Mouse (Mus musculus): ENCODE results near the gene Postn. TPM values are rescaled to one million over a fixed set of nuclear protein-coding genes. Genes with fewer than 3 reads are reported as not detected.

Gene Postn
- polyA plus RNA-seq, 1 experiment from 2014 or later, result 60.3 TPM

- no peak for ATAC-seq (ENCODE audit: low FRiP score)
- WGBS, result 88% methylated on average over 6 of the region's 6 CpGs
- H3K4me3 ChIP-seq (replicated peaks), result no peak overlapping the region
- H3K36me3 ChIP-seq, result no peaks in the 10 kb centered on the region
- no peak overlapping the region for H3K4me2 ChIP-seq
- no peak overlapping the region for H3K9ac ChIP-seq (replicated peaks)
- H3K9me3 ChIP-seq (replicated peaks), result no peaks in the 10 kb centered on the region
- H3K27me3 ChIP-seq (replicated peaks), result no peaks in the 10 kb centered on the region
- H3K4me1 ChIP-seq, result 0 out of 2 replicates have a peak, but pooled peaks cover 3% of the 10 kb centered on the region
- no peak overlapping the region for H3K27ac ChIP-seq (replicated peaks)
Observed at GRCm38 (mm10) chr3:54420983-54421382, 60.1 kb downstream of the Postn start.

- Histone ChIP-seq H3K27me3 (replicated peaks) (no peaks in the 10 kb centered on the region), H3K27ac (replicated peaks) (no peak overlapping the region), H3K4me2 (no peak overlapping the region), H3K9ac (replicated peaks) (no peak overlapping the region), H3K9me3 (replicated peaks) (no peaks in the 10 kb centered on the region), H3K4me3 (replicated peaks) (no peak overlapping the region), H3K36me3 (no peaks in the 10 kb centered on the region), H3K4me1 (0 out of 2 replicates have a peak, but pooled peaks cover 3% of the 10 kb centered on the region)
- no peak for ATAC-seq (ENCODE audit: low FRiP score)
- 86% methylated on average over 2 of the region's 2 CpGs for WGBS
Observed at GRCm38 (mm10) chr3:54421666-54422065, 60.8 kb downstream of the Postn start.

GRCm38 (mm10) chr3:54424146-54424545 lies 63.2 kb downstream of the Postn start:
- Histone ChIP-seq H3K36me3 (no peaks in the 10 kb centered on the region), H3K4me3 (replicated peaks) (no peak overlapping the region), H3K27me3 (replicated peaks) (no peaks in the 10 kb centered on the region), H3K27ac (replicated peaks) (no peak overlapping the region), H3K4me2 (no peak overlapping the region), H3K4me1 (no peaks in the 10 kb centered on the region), H3K9ac (replicated peaks) (no peak overlapping the region), H3K9me3 (replicated peaks) (no peaks in the 10 kb centered on the region)
- WGBS, result 85% methylated on average over 4 of the region's 4 CpGs
- no peak for ATAC-seq (ENCODE audit: low FRiP score)

GRCm38 (mm10) chr3:54431663-54432062 lies 70.8 kb downstream of the Postn start:
- no peaks in the 10 kb centered on the region for H3K36me3 ChIP-seq
- H3K27me3 ChIP-seq (replicated peaks), result no peaks in the 10 kb centered on the region
- no peak overlapping the region for H3K9ac ChIP-seq (replicated peaks)
- no peak overlapping the region for H3K4me3 ChIP-seq (replicated peaks)
- no peaks in the 10 kb centered on the region for H3K4me1 ChIP-seq
- WGBS, result 91% methylated on average over 4 of the region's 4 CpGs
- H3K27ac ChIP-seq (replicated peaks), result no peak overlapping the region
- H3K9me3 ChIP-seq (replicated peaks), result no peaks in the 10 kb centered on the region
- no peak overlapping the region for H3K4me2 ChIP-seq
- no peak for ATAC-seq (ENCODE audit: low FRiP score)

DNA sequence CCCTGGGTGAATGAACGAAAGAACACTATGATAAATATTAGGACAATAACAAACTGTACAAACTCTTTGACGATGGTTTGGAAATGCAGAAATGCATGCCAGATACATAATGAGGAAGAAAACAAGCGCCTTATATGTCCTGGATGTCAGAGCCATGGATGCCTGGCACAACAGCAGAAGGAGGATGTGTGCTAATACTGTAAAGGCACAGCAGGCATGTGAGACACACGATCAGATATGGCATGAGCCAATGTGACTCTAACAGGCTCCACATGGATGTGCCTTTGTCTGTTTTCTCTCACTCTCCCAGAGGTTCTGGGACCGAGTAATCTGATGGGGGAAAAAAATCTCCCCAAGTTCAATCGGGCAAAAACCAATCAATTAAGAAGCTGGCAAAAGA lies 71.3 kb downstream of the Postn start:
- no peak overlapping the region for H3K9ac ChIP-seq (replicated peaks)
- no peak for ATAC-seq (ENCODE audit: low FRiP score)
- H3K4me3 ChIP-seq (replicated peaks), result no peak overlapping the region
- no peaks in the 10 kb centered on the region for H3K36me3 ChIP-seq
- H3K4me1 ChIP-seq, result no peaks in the 10 kb centered on the region
- no peaks in the 10 kb centered on the region for H3K27me3 ChIP-seq (replicated peaks)
- no peaks in the 10 kb centered on the region for H3K9me3 ChIP-seq (replicated peaks)
- H3K27ac ChIP-seq (replicated peaks), result no peak overlapping the region
- H3K4me2 ChIP-seq, result no peak overlapping the region
- 86% methylated on average over 6 of the region's 6 CpGs for WGBS

DNA sequence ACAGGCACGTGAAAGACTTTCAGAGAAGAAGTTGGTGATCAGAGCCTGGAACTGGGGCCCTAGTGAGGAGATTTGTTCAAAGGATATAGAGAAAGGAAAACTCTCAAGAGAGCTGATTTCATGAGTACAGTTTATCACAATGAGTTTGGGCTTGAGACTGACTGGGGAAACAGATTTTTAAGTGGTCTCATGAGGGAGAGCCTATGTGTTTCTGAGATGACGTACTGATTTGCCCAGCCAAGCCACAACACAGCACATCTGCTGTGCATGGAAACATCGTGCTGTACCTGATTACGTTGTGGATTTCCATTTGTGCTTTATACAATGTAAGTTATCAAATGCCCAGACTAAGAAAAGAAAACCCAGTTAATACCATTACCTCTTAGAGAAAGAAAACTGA lies 71.7 kb downstream of the Postn start:
- H3K9ac ChIP-seq (replicated peaks), result no peak overlapping the region
- no peaks in the 10 kb centered on the region for H3K9me3 ChIP-seq (replicated peaks)
- H3K4me3 ChIP-seq (replicated peaks), result no peak overlapping the region
- no peaks in the 10 kb centered on the region for H3K36me3 ChIP-seq
- H3K4me1 ChIP-seq, result no peaks in the 10 kb centered on the region
- no peak for ATAC-seq (ENCODE audit: low FRiP score)
- no peak overlapping the region for H3K4me2 ChIP-seq
- 64% methylated on average over 4 of the region's 4 CpGs for WGBS
- H3K27me3 ChIP-seq (replicated peaks), result no peaks in the 10 kb centered on the region
- no peak overlapping the region for H3K27ac ChIP-seq (replicated peaks)

- 95% methylated on average over 6 of the region's 6 CpGs for WGBS
- no peak overlapping the region for H3K4me3 ChIP-seq (replicated peaks)
- no peak overlapping the region for H3K9ac ChIP-seq (replicated peaks)
- no peak overlapping the region for H3K4me2 ChIP-seq
- H3K36me3 ChIP-seq, result no peaks in the 10 kb centered on the region
- no peaks in the 10 kb centered on the region for H3K4me1 ChIP-seq
- no peak for ATAC-seq (ENCODE audit: low FRiP score)
- no peak overlapping the region for H3K27ac ChIP-seq (replicated peaks)
- H3K9me3 ChIP-seq (replicated peaks), result no peaks in the 10 kb centered on the region
- H3K27me3 ChIP-seq (replicated peaks), result no peaks in the 10 kb centered on the region
Observed at GRCm38 (mm10) chr3:54434571-54434970, 73.7 kb downstream of the Postn start.

DNA sequence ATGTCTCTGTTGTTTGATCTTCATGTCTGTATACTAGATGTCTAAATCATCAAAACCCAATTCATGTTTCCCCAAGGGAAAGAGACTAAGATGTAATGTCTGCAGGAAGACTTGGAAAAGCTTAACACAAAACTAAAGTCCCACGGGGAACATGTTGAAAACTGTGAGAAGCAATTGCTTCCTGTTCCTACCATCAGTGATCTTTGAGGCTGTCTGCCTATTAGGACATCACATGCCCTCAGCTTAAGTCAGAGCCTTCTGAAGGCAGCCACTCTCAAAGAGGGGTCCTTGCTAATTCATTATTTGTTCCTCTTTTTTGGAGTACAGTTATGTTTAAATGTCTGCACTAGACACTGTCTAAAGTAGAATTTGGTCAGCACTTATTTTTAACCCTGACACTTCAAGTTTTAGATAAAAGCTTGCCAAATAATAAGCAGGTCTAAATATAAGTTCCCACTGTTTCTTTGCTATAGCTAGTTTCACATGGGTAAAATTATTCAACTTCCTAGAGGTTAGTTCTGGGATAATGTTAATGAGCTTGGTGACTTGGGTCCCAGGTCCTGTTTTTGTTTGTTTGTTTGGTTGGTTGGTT lies 75.6 kb downstream of the Postn start:
- no peaks in the 10 kb centered on the region for H3K9me3 ChIP-seq (replicated peaks)
- H3K9ac ChIP-seq (replicated peaks), result no peak overlapping the region
- H3K4me3 ChIP-seq (replicated peaks), result no peak overlapping the region
- no peak for ATAC-seq (ENCODE audit: low FRiP score)
- H3K36me3 ChIP-seq, result no peaks in the 10 kb centered on the region
- WGBS, result 86% methylated on average over 1 of the region's 1 CpGs
- H3K27me3 ChIP-seq (replicated peaks), result no peaks in the 10 kb centered on the region
- no peak overlapping the region for H3K27ac ChIP-seq (replicated peaks)
- H3K4me2 ChIP-seq, result no peak overlapping the region
- H3K4me1 ChIP-seq, result no peaks in the 10 kb centered on the region

Other genes with a start within 250 kb of the Postn start
- gene Trpc4, start 205.1 kb upstream of the Postn start, polyA plus RNA-seq (2015; fragmentation: Nextera tagmentation; extraction: Ambion mirVana), result 3.6 and 3.8 TPM in 2 replicates

Measured in neural tube, embryonic 15.5 days (tissue).